Mouse (Mus musculus) fibroblast of lung, adult 2 months (primary cell): Measurements from ENCODE around the gene Nifk.

Source experiments
- DNase-seq: peaks from one replicate; pipeline ENCODE4 v3.0.0-alpha.2; 2011; ENCODE audit warnings: low read depth

The Nifk gene

DNA sequence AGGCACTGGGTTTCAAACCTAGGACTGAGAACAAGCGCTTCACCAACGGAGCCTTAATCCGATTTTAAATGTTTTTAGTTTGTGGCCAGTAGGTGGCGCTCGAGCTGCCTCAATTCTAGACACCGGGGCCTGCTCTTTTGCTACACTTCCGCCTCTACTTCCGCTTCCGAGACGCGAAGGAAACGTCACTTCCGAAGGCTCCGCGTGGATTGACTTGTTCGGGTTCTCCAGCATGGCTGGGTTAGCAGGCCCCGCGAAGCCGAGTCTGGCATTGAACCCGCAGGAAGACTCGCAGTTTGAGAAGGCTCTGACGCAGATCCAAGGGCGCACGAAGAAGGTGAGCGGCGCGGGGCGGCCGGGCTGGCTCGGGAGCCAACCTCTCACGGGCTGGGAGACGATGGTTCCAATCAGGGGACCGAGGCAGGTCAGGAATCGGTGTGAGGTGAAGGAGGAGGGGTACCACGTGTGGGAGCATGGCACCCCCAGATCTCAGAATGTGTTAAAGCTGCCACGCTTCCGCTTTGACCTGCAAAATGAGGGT is at the start of gene Nifk:
Gene Nifk (plus strand): TSS at position 179 of the 541 bp plus-strand sequence.
- peak; percentile 85 for DNase-seq

DNA sequence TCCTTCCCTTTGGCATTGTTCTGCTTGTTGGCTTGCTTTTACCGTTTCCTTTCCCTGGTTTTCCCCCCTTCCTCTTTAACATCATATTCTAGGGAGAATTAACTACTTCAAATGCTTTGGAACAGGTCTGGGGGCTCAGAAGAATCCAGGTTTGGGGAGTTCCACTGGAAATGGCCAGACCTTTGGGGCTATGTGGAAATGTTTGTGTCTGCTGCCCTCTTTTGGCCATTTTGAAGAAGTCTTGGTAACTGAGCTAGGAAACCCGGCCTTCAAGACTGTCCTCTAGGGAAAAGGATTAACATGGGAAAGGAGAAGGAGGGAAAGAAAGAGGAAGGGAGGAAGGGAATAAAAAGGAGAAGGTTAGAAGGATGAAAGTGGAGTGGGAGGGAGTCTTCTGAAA is 46.5 kb upstream of the Nifk start:
- no peak for DNase-seq

DNA sequence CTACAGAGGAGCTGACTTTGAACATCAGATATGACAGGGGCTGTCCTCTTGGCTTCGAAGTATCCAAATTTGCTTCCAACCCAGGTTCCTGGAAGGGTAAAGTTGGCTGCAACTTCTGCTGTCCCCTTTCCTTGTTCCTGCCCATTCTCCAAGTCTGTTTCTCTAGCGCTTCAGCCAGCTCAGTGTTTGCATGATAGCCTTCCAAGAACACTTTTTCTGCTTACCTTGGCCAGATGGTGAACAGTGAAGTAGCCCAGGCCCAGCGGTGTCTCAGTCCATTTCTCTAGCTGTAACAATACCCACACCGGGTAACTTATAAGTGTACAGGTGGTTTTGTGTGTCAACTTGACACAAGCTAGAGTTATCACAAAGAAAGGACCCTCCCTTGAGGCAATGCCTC is 29.3 kb upstream of the Nifk start:
- DNase-seq, result no peak

GRCm38 (mm10) chr1:118294192-118294591 is 27.4 kb upstream of the Nifk start:
- no peak for DNase-seq

- DNase-seq, result no peak
These were observed 26.8 kb upstream of the Nifk start for GRCm38 (mm10) chr1:118294826-118295225.

DNA sequence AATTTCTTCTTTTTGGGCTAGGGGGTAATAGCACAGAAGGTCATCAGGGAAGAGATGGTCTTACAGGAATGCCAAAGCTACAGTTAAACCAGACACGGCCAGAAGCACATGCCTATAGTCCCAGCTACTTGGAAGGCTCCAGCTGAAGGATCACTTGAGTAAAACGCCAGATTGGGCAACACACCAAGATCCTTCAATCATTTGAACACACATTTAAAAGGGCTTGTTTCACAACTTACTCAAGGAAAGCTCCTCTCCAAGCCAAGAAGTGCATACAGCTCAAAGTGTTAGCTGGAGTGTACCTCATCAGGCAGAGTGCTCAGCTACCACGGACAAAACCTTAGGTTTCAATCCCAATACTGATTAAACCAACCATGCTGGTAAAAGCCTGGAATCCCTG is 25.0 kb upstream of the Nifk start:
- DNase-seq, result no peak

GRCm38 (mm10) chr1:118297719-118298118 is 23.9 kb upstream of the Nifk start:
- DNase-seq, result no peak

GRCm38 (mm10) chr1:118310780-118311621 is 10.6 kb upstream of the Nifk start:
- peak; percentile 51 for DNase-seq

DNA sequence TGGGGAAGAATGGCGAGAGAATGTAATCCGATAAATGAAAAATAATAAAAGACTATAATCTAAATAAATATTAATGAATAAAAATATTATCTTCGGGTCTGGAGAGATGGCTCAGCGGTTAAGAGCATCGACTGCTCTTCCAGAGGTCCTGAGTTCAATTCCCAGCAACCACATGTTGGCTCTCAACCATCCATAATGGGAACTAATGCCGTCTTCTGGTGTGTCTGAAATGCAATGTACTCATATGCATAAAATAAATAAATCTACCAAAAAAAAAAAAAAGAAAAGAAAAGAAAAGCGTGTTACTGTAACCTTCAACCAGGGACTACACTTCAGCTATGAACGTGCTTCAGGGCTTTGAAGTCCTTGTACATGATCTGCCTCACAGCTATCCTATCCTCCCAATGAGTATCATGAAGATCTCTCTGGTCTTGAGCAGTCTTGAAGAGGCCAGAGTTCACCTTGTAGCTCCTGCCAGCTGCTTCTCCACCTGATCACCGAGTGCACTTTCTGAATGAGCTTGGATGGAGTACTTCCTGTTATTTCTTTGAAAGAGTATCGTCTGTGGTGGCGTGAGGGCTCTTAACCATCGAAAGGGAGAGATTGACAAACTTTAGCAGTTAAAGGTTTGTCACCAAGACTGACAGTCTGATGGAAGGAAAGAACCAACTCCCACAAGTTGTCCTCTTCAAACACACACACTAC is 9.9 kb upstream of the Nifk start, which contains the start of gene Tsn:
Gene Tsn (minus strand): TSS at position 118 of the 705 bp plus-strand sequence.
- no peak for DNase-seq

GRCm38 (mm10) chr1:118320696-118321095 is 943 bp upstream of the Nifk start:
- no peak for DNase-seq

- DNase-seq, result no peak
These were observed 13.4 kb downstream of the Nifk start for GRCm38 (mm10) chr1:118334749-118335713.

GRCm38 (mm10) chr1:118335847-118336246 is 14.2 kb downstream of the Nifk start:
- no peak for DNase-seq

- DNase-seq, result no peak
These were observed 16.3 kb downstream of the Nifk start for GRCm38 (mm10) chr1:118337921-118338320.

DNA sequence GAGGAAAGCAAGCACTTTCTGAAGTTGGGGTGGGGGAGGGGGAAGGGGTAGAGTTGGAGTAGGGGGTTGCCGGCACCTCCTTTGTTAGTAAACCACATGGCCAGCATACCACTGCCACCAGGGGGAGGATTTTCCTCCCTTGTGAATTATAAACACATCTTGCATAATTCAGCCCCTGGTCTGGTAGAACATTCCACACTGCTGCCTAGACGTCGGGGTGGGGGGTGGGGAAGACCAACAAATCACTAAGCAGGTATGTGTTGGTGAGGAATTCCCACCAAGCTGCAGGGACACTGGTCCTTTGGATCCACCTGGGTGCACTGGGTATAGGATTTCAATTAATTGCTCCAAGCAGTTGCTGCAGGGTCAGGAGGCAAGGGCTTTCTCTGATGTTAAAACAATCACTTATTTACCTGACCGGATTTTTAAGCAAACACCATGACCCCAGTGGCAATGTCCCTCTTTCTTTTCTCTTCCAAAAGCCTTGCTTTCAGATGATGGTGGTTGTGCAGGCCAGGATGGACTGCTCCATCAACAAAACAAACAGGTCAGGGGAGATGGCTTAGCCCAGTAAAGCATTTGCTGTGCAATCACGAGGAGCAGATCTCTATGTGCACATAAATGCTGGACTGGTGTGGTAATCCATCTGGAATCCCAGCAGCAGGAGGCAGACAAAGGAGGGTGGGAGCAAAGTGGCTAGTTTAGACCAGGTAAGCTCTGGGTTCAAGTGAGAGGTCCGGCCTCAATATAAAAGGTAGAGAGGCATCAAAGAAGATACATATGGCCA is 22.2 kb downstream of the Nifk start:
- DNase-seq, result no peak

DNA sequence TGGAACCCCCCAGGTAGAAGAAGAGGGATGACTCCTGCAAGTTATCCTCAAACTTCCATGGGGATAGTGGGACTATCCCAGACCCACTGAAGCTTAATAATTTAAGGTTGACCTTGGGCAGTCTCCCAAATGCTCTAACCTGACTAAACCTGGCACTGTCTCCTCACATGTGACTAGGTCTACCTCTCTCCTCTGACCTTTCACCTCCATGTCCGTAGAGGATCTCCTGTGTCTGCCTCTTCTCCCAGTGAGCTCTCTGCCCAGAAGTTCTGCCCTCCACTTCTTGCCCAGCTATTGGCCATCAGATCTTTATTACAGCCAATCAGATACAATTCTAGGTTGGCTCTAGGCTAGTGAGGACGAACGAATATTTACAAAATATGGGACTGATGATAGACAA is 28.3 kb downstream of the Nifk start:
- DNase-seq, result no peak

DNA sequence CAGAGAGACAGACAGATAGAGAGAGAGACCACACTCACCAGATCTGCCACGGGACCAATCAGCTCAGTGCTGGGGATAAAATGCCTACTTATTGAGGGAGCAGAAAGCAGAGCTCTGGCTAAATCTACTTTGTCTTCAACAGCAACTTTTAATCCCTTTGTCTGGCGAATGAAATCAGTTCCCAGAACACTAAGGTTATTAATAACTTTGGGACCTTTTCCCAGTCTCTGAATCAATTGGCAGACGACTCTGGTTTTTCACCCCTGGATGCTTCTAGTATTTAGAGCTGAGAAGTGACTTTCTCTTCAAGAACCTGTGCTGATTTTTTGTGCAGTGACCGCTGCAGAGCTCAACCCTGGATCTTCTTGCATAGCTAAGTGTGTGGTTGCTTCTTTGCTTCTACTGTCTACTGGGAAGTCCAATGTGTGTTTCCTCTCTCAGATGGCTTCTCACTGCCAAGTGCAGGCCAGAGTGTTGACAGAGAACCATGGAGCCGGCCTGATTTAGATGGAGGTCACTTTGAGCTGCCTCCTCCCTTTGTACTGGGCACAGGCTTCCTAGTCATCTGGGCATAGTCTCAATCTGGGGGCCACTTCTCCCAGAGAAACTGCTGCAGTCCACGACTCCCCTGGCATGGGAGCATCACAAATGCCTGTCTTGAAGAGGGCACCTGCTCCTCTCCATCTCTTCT is 37.6 kb downstream of the Nifk start:
- DNase-seq, result peak; percentile 82

DNA sequence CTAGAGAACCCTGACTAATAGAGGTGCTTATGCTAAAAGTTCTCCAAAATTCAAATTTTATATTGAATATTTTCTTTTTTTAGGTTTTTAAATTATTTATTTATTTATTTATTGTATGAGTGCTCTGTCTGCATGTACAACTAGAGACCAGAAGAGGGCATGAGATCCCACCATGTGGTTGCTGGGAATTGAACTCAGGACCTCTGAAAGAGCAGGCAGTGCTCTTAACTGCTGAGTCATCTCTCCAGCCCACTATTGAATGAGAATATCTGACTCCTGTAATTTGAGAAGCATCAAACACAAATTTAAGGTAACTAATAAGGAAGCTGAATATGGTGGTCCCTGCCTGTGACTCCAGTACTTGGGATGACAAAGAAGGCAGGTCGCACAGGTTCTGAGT is 46.3 kb downstream of the Nifk start:
- peak; percentile 36 for DNase-seq

DNA sequence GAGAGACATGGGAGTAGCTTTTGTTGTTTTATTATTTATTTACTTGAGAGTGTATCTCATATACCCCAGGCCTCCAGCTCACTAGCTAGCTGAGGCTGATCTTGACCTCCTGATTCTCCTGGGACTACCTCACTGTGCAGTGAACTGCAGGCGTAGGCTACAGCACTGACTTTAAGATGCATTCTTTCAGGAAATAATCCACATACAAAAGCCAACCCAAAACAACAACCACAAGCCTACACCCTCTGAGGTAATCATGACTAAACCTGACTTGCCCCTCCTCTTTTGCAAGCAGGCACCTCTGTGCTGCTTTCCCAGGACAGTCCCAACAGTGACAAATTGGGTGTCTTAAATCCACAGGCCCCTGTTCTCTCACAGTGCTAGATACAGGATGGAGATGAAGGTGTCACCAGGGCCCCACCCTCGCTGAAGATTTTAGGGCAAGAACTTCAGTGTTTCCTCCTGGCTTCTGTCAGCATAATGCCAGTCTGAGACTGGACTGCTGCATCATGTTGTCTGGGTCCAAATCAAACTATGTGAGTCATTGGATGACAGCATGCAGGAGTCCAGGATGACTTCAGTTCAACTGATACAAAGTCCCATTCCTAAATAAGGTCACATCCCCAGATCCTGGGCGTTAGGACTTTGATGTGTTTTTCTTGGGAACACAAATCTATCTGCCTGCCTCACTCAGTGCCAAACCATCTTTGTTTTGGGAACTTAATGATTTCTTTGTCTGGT is 47.3 kb downstream of the Nifk start:
- DNase-seq, result peak; percentile 67

GRCm38 (mm10) chr1:118377784-118378183 is 56.1 kb downstream of the Nifk start:
- DNase-seq, result no peak
